24 mouse cellular contexts compared by ENCODE assay signal in genomic region chr5:87562526-87562925, GRCm38 (mm10). TPM values are rescaled to one million over a fixed set of nuclear protein-coding genes. Genes with fewer than 3 reads are reported as not detected.
DNase-seq lines count a peak whose midpoint lies in the region; ATAC-seq and TF ChIP-seq lines count a peak whose summit lies in the region.
"Had no signal": no experiment of that assay in that cellular context is flagged by ENCODE, and none has a peak within 500 bp of the region (broad histone marks: within the 10 kb centered on the region; RNA-seq: fewer than 3 reads in every experiment).

No protein-coding gene starts in this region.

- ATAC-seq in intestine, embryonic 16.5 days, result peak; percentile 92
- ATAC-seq in stomach, postnatal 0 days (ENCODE audit: low FRiP score, low TSS enrichment), result peak; percentile 54; the same call in 1 of the 2 replicates
- ATAC-seq: forebrain, embryonic 13.5 days; forebrain, postnatal 0 days had no signal

- H3K27ac ChIP-seq in intestine, embryonic 16.5 days (ENCODE audit: low read length), result no peak overlapping the region
- no peak overlapping the region for H3K27ac ChIP-seq in stomach, postnatal 0 days (replicated peaks)
- H3K27ac ChIP-seq: embryonic facial prominence, embryonic 10.5 days; forebrain, embryonic 13.5 days; gastrocnemius, adult 2 months; hindbrain, embryonic 10.5 days; hindbrain, embryonic 14.5 days had no signal

- peak; percentile 8 for DNase-seq in 416B (ENCODE audit: low read depth)
- no peak for DNase-seq in stomach, postnatal 0 days (ENCODE audit: low spot score)
- no peak for DNase-seq in cerebellum, postnatal 10 days
- DNase-seq in layer of hippocampus, adult 8-10 months (ENCODE audit: low spot score in 2 of 2), result no peak
- DNase-seq: adrenal gland, adult 8-10 months; adrenal gland, postnatal 36 days; B cell, adult 2 months; cerebellum, adult 2 months; cerebellum, postnatal 14 days; forebrain, postnatal 0 days; gastrocnemius, adult 2 months; gastrocnemius, postnatal 25 days had no signal

- H3K79me3 ChIP-seq in C2C12 (ENCODE audit: low read depth), result no peaks in the 10 kb centered on the region

- TF ChIP-seq EP300 in stomach, postnatal 0 days (optimal IDR thresholded peaks at IDR 0.05), result no peak

- no peak overlapping the region for H3K9ac ChIP-seq in intestine, embryonic 16.5 days (ENCODE audit: low read depth, low read length)
- no peak overlapping the region for H3K9ac ChIP-seq in stomach, postnatal 0 days (ENCODE audit: low read length)
- H3K9ac ChIP-seq: forebrain, embryonic 13.5 days; forebrain, postnatal 0 days; heart, embryonic 12.5 days; hindbrain, embryonic 14.5 days had no signal

- no peaks in the 10 kb centered on the region for H3K79me2 ChIP-seq in C2C12 (ENCODE audit: control insufficient read depth, insufficient read depth)

- no peak overlapping the region for H3K4me2 ChIP-seq in intestine, embryonic 16.5 days (ENCODE audit: low read depth, low read length)
- H3K4me2 ChIP-seq in stomach, postnatal 0 days (replicated peaks; ENCODE audit: low read depth), result no peak overlapping the region
- H3K4me2 ChIP-seq: forebrain, embryonic 13.5 days; heart, embryonic 12.5 days; hindbrain, embryonic 14.5 days had no signal

- no peak for TF ChIP-seq CTCF in C2C12 (IDR thresholded peaks at IDR 0.05; ENCODE audit: control insufficient read depth, insufficient read depth, insufficient read length)
- no peak for TF ChIP-seq CTCF in stomach, postnatal 0 days (IDR thresholded peaks at IDR 0.05; ENCODE audit: low read depth)

- H3K4me3 ChIP-seq in C2C12 (ENCODE audit: insufficient read depth, poor library complexity, severe bottlenecking), result no peak overlapping the region
- no peak overlapping the region for H3K4me3 ChIP-seq in intestine, embryonic 16.5 days (ENCODE audit: low read length)
- H3K4me3 ChIP-seq in stomach, postnatal 0 days (ENCODE audit: low read depth, low read length), result no peak overlapping the region
- H3K4me3 ChIP-seq: embryonic facial prominence, embryonic 10.5 days; forebrain, embryonic 13.5 days; gastrocnemius, adult 2 months; heart, embryonic 12.5 days; hindbrain, embryonic 10.5 days had no signal

- no peaks in the 10 kb centered on the region for H3K4me1 ChIP-seq in intestine, embryonic 16.5 days (ENCODE audit: control insufficient read depth, insufficient read depth, low read length)
- H3K4me1 ChIP-seq in stomach, postnatal 0 days (replicated peaks; ENCODE audit: control insufficient read depth, insufficient read depth), result no peaks in the 10 kb centered on the region
- H3K4me1 ChIP-seq: embryonic facial prominence, embryonic 10.5 days; forebrain, embryonic 13.5 days; heart, embryonic 12.5 days; hindbrain, embryonic 10.5 days had no signal

- H3K27me3 ChIP-seq in C2C12 (ENCODE audit: control insufficient read depth, insufficient read depth, insufficient read length), result no peaks in the 10 kb centered on the region
- H3K27me3 ChIP-seq in intestine, embryonic 16.5 days (replicated peaks; ENCODE audit: control insufficient read depth, insufficient read depth, low read length), result no peaks in the 10 kb centered on the region
- H3K27me3 ChIP-seq in stomach, postnatal 0 days (ENCODE audit: control insufficient read depth, insufficient read depth, low read length), result no peaks in the 10 kb centered on the region
- H3K27me3 ChIP-seq: forebrain, embryonic 13.5 days; heart, embryonic 12.5 days had no signal

- H3K36me3 ChIP-seq in C2C12 (ENCODE audit: control insufficient read depth, insufficient read depth), result no peaks in the 10 kb centered on the region
- H3K36me3 ChIP-seq in intestine, embryonic 16.5 days (ENCODE audit: control insufficient read depth, insufficient read depth, low read length), result no peaks in the 10 kb centered on the region
- H3K36me3 ChIP-seq in stomach, postnatal 0 days (ENCODE audit: control insufficient read depth, insufficient read depth, low read length), result no peaks in the 10 kb centered on the region
- H3K36me3 ChIP-seq: embryonic facial prominence, embryonic 10.5 days; heart, embryonic 12.5 days; hindbrain, embryonic 10.5 days had no signal

- whole genome bisulfite sequencing in intestine, embryonic 16.5 days, result 63% methylated on average over 4 of the region's 4 CpGs
- WGBS in stomach, postnatal 0 days, result 55% methylated on average over 4 of the region's 4 CpGs

- no peaks in the 10 kb centered on the region for H3K9me3 ChIP-seq in intestine, embryonic 16.5 days (ENCODE audit: control insufficient read depth, low read length)
- no peaks in the 10 kb centered on the region for H3K9me3 ChIP-seq in stomach, postnatal 0 days (ENCODE audit: control insufficient read depth, low read length)
- H3K9me3 ChIP-seq: embryonic facial prominence, embryonic 10.5 days; forebrain, embryonic 13.5 days; heart, embryonic 12.5 days; hindbrain, embryonic 10.5 days had no signal

- no peak overlapping the region for H3ac ChIP-seq in C2C12 (ENCODE audit: control insufficient read depth, insufficient read length, low read depth)

TF ChIP-seq in C2C12, 6 proteins besides CTCF, POLR2A, EP300 and RAD21:
- TF ChIP-seq USF1 (IDR thresholded peaks at IDR 0.05; ENCODE audit: low read depth), result peak; percentile 20
- no peak for TF ChIP-seq MYOG (IDR thresholded peaks at IDR 0.05; ENCODE audit: control insufficient read depth, extremely low read depth, insufficient read length)

RNA-seq across cellular contexts. Expression of gene Sult1d1, which starts 6.3 kb away (rescaled TPM):
- polyA plus RNA-seq in C2C12 (2012; fragmentation: generic; extraction: Trizol), result not detected
- polyA plus RNA-seq in intestine, embryonic 16.5 days (2015; fragmentation: Nextera tagmentation; extraction: Ambion mirVana), result 66.6 and 85.2 TPM in 2 replicates
- polyA plus RNA-seq in stomach, postnatal 0 days (2015; fragmentation: Nextera tagmentation; extraction: Ambion mirVana), result 42.1 and 44.3 TPM in 2 replicates
- total RNA-seq in layer of hippocampus, adult 8-10 months (2022), result not detected
- total RNA-seq: adrenal gland, postnatal 36 days; forebrain, postnatal 0 days; gastrocnemius, adult 2 months; gastrocnemius, postnatal 25 days; granulocyte monocyte progenitor cell, adult 5-6 weeks; heart, postnatal 25 days had no signal
- polyA plus RNA-seq: cerebellum, adult 2 months; cortical plate, adult 2 months; embryonic facial prominence, embryonic 10.5 days; forebrain, embryonic 13.5 days; forebrain, postnatal 0 days; heart, embryonic 12.5 days; hindbrain, embryonic 10.5 days; hindbrain, embryonic 14.5 days had no signal

RNA-seq across cellular contexts. Expression of gene Sult1b1, which starts 24.5 kb away (rescaled TPM):
- polyA plus RNA-seq in C2C12 (2012; fragmentation: generic; extraction: Trizol), result not detected
- 98.8 and 129 TPM in 2 replicates for polyA plus RNA-seq in intestine, embryonic 16.5 days (2015; fragmentation: Nextera tagmentation; extraction: Ambion mirVana)
- polyA plus RNA-seq in stomach, postnatal 0 days (2015; fragmentation: Nextera tagmentation; extraction: Ambion mirVana), result 79.4 and 79.9 TPM in 2 replicates
- total RNA-seq in layer of hippocampus, adult 8-10 months (2022), result not detected
- total RNA-seq: adrenal gland, adult 8-10 months; adrenal gland, postnatal 36 days; forebrain, postnatal 0 days; gastrocnemius, adult 2 months; gastrocnemius, postnatal 25 days; granulocyte monocyte progenitor cell, adult 5-6 weeks; heart, adult 8-10 months; heart, postnatal 25 days had no signal
- polyA plus RNA-seq: cerebellum, adult 2 months; cortical plate, adult 2 months; forebrain, embryonic 13.5 days; forebrain, postnatal 0 days; heart, embryonic 12.5 days; hindbrain, embryonic 10.5 days; hindbrain, embryonic 14.5 days had no signal

RNA-seq across cellular contexts. Expression of gene Sult1e1, which starts 28.9 kb away (rescaled TPM):
- not detected for polyA plus RNA-seq in C2C12 (2012; fragmentation: generic; extraction: Trizol)
- not detected in 2 replicates for polyA plus RNA-seq in intestine, embryonic 16.5 days (2015; fragmentation: Nextera tagmentation; extraction: Ambion mirVana)
- polyA plus RNA-seq in stomach, postnatal 0 days (2015; fragmentation: Nextera tagmentation; extraction: Ambion mirVana), result 0.10 and 0.16 TPM in 2 replicates
- not detected for total RNA-seq in layer of hippocampus, adult 8-10 months (2022)
- total RNA-seq: forebrain, postnatal 0 days; gastrocnemius, postnatal 25 days; granulocyte monocyte progenitor cell, adult 5-6 weeks; heart, postnatal 25 days had no signal
- polyA plus RNA-seq: cerebellum, adult 2 months; cortical plate, adult 2 months; forebrain, embryonic 13.5 days; forebrain, postnatal 0 days; heart, embryonic 12.5 days; heart, embryonic 16.5 days; hindbrain, embryonic 10.5 days; hindbrain, embryonic 14.5 days had no signal

Comparison
In these comparisons a context has a peak if more than half of its experiments do, and no peak if none do; other contexts are left out.
1. RNA of gene Sult1d1, which starts 6.3 kb away (polyA plus RNA-seq): 66.6 to 85.2 TPM in intestine, embryonic 16.5 days and 42.1 to 44.3 TPM in stomach, postnatal 0 days; not detected in C2C12 (single experiment); every median in the first group is over 10 times any median in the second.
2. RNA of gene Sult1b1, which starts 24.5 kb away (polyA plus RNA-seq): 98.8 to 129 TPM in intestine, embryonic 16.5 days and 79.4 to 79.9 TPM in stomach, postnatal 0 days; not detected in C2C12 (single experiment); every median in the first group is over 10 times any median in the second.